Mouse (Mus musculus): ENCODE measurements around the gene Mrrf. TPM values are rescaled to one million over a fixed set of nuclear protein-coding genes. Genes with fewer than 3 reads are reported as not detected.

The Mrrf gene
- polyA plus RNA-seq, 1 experiment: not detected

- Histone ChIP-seq H3K4me3 (ENCODE audit: insufficient read depth, low read depth, low read length) (no peak overlapping the region), H3K4me1 (ENCODE audit: control insufficient read depth, insufficient read depth, low read length) (peaks cover 16% of the 10 kb centered on the region)
- 84% methylated on average over 4 of the region's 4 CpGs for WGBS
These were observed 68.4 kb downstream of the Mrrf start for GRCm38 (mm10) chr2:36204595-36204994.

GRCm38 (mm10) chr2:36207071-36207470 is 70.9 kb downstream of the Mrrf start:
- H3K4me3 ChIP-seq (ENCODE audit: insufficient read depth, low read depth, low read length): no peak overlapping the region
- WGBS: 85% methylated on average over 11 of the region's 11 CpGs

More at GRCm38 (mm10) chr2:36204595-36204994, 68.4 kb downstream of the Mrrf start:
- H3K27ac ChIP-seq (ENCODE audit: insufficient read depth, low read depth, low read length): no peak overlapping the region
- no peak for TF ChIP-seq POLR2A (IDR thresholded peaks at IDR 0.05; ENCODE audit: insufficient read depth, low read depth, low read length)
- no peak for TF ChIP-seq CTCF (IDR thresholded peaks at IDR 0.05; ENCODE audit: insufficient read depth, low read depth, low read length)

DNA sequence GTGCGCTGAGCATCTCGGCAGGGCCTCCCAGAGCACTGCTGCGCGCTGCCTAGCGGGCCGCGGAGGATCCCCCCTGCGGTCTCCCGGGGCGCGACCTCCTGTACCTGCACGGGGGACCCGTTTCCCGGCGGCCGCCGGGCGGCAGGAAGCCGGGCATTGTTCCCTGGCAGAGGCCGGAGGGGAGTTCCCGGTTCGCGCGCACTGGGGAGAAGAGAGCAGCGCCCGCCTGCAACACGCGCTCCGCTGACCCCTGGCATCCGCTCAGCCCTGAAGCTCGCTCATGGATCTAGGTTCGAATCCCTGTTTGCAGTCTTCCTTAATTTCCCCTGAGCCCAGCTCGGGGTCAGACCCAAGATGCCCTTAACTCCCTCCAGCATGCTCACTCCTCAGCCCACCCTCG is 74.6 kb downstream of the Mrrf start:
- TF ChIP-seq CTCF (IDR thresholded peaks at IDR 0.05; ENCODE audit: insufficient read depth, low read depth, low read length) (no peak), POLR2A (IDR thresholded peaks at IDR 0.05; ENCODE audit: insufficient read depth, low read depth, low read length) (no peak)
- Histone ChIP-seq H3K4me1 (ENCODE audit: control insufficient read depth, insufficient read depth, low read length) (no peaks in the 10 kb centered on the region), H3K27ac (ENCODE audit: insufficient read depth, low read depth, low read length) (no peak overlapping the region), H3K4me3 (ENCODE audit: insufficient read depth, low read depth, low read length) (no peak overlapping the region)
- WGBS: 33% methylated on average over 32 of the region's 34 CpGs

More at GRCm38 (mm10) chr2:36207071-36207470, 70.9 kb downstream of the Mrrf start:
- TF ChIP-seq POLR2A (IDR thresholded peaks at IDR 0.05; ENCODE audit: insufficient read depth, low read depth, low read length) (no peak), CTCF (IDR thresholded peaks at IDR 0.05; ENCODE audit: insufficient read depth, low read depth, low read length) (no peak)
- no peak overlapping the region for H3K27ac ChIP-seq (ENCODE audit: insufficient read depth, low read depth, low read length)
- peaks cover 15% of the 10 kb centered on the region for H3K4me1 ChIP-seq (ENCODE audit: control insufficient read depth, insufficient read depth, low read length)

GRCm38 (mm10) chr2:36211785-36212184 is 75.6 kb downstream of the Mrrf start:
- no peak overlapping the region for H3K27ac ChIP-seq (ENCODE audit: insufficient read depth, low read depth, low read length)
- WGBS: 65% methylated on average over 7 of the region's 7 CpGs
- TF ChIP-seq POLR2A (IDR thresholded peaks at IDR 0.05; ENCODE audit: insufficient read depth, low read depth, low read length): no peak
- no peak for TF ChIP-seq CTCF (IDR thresholded peaks at IDR 0.05; ENCODE audit: insufficient read depth, low read depth, low read length)
- no peaks in the 10 kb centered on the region for H3K4me1 ChIP-seq (ENCODE audit: control insufficient read depth, insufficient read depth, low read length)
- H3K4me3 ChIP-seq (ENCODE audit: insufficient read depth, low read depth, low read length): no peak overlapping the region

DNA sequence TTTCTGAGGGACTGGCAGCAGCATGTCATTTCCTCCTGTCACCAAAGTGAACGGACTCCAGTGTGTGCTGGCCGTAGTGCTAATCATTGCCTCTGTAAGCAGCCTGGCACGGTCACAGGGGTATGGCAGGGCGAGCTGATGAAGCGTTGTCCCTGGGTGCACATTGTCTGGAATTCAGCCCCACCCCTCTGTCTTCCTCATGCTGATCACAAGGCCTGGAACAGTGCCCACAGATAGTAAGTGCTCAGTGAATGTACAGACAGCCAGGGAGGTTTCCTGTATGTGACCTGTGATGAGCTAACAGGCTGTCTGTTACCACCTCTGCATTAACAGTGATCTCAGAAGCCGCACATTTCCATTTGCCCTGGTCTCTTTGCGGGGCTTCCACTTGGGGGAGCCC is 76.9 kb downstream of the Mrrf start:
- 51% methylated on average over 7 of the region's 7 CpGs for WGBS
- TF ChIP-seq POLR2A (IDR thresholded peaks at IDR 0.05; ENCODE audit: insufficient read depth, low read depth, low read length) (no peak), CTCF (IDR thresholded peaks at IDR 0.05; ENCODE audit: insufficient read depth, low read depth, low read length) (no peak)
- Histone ChIP-seq H3K27ac (ENCODE audit: insufficient read depth, low read depth, low read length) (no peak overlapping the region), H3K4me1 (ENCODE audit: control insufficient read depth, insufficient read depth, low read length) (no peaks in the 10 kb centered on the region), H3K4me3 (ENCODE audit: insufficient read depth, low read depth, low read length) (no peak overlapping the region)

- no peak for TF ChIP-seq POLR2A (IDR thresholded peaks at IDR 0.05; ENCODE audit: insufficient read depth, low read depth, low read length)
- TF ChIP-seq CTCF (IDR thresholded peaks at IDR 0.05; ENCODE audit: insufficient read depth, low read depth, low read length): peak; percentile 64; the same call in 1 of the 2 replicates
- no peak overlapping the region for H3K4me3 ChIP-seq (ENCODE audit: insufficient read depth, low read depth, low read length)
- H3K4me1 ChIP-seq (ENCODE audit: control insufficient read depth, insufficient read depth, low read length): no peaks in the 10 kb centered on the region
- no peak overlapping the region for H3K27ac ChIP-seq (ENCODE audit: insufficient read depth, low read depth, low read length)
- WGBS: 3% methylated on average over 8 of the region's 8 CpGs
These were observed 77.8 kb downstream of the Mrrf start for GRCm38 (mm10) chr2:36214023-36214422.

- Histone ChIP-seq H3K4me3 (ENCODE audit: insufficient read depth, low read depth, low read length) (no peak overlapping the region), H3K27ac (ENCODE audit: insufficient read depth, low read depth, low read length) (no peak overlapping the region), H3K4me1 (ENCODE audit: control insufficient read depth, insufficient read depth, low read length) (no peaks in the 10 kb centered on the region)
- WGBS: 59% methylated on average over 5 of the region's 5 CpGs
- TF ChIP-seq POLR2A (IDR thresholded peaks at IDR 0.05; ENCODE audit: insufficient read depth, low read depth, low read length) (no peak), CTCF (IDR thresholded peaks at IDR 0.05; ENCODE audit: insufficient read depth, low read depth, low read length) (no peak)
These were observed 78.2 kb downstream of the Mrrf start for GRCm38 (mm10) chr2:36214425-36214824.

DNA sequence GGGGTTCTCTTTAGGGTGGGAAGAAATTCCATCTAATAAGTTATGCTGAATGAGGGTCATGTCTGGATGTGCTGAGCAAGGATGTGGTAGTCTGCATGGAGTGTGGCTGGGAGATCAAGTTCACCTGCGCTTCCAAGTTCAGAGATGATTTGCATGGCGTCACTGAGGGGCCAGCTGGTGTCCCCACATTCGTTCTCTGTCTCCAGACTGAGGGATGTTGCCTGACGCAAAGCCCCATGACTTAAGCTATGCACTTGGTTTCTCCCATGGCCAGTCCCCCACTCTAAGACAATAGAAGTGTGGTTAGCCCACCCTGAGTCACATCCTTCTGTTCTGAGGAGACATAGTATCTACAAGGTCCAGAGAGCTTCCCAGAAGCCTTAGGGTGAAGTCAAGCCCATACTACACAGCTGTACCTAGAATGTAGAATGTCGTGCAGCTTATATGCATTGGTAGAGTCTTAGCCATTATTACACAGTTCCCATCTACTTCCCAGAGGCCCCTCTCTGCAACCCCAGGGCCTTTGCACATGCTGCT is 79.1 kb downstream of the Mrrf start:
- no peak for TF ChIP-seq POLR2A (IDR thresholded peaks at IDR 0.05; ENCODE audit: insufficient read depth, low read depth, low read length)
- no peak for TF ChIP-seq CTCF (IDR thresholded peaks at IDR 0.05; ENCODE audit: insufficient read depth, low read depth, low read length)
- 95% methylated on average over 5 of the region's 5 CpGs for WGBS
- H3K4me1 ChIP-seq (ENCODE audit: control insufficient read depth, insufficient read depth, low read length): no peaks in the 10 kb centered on the region
- no peak overlapping the region for H3K4me3 ChIP-seq (ENCODE audit: insufficient read depth, low read depth, low read length)
- H3K27ac ChIP-seq (ENCODE audit: insufficient read depth, low read depth, low read length): no peak overlapping the region

DNA sequence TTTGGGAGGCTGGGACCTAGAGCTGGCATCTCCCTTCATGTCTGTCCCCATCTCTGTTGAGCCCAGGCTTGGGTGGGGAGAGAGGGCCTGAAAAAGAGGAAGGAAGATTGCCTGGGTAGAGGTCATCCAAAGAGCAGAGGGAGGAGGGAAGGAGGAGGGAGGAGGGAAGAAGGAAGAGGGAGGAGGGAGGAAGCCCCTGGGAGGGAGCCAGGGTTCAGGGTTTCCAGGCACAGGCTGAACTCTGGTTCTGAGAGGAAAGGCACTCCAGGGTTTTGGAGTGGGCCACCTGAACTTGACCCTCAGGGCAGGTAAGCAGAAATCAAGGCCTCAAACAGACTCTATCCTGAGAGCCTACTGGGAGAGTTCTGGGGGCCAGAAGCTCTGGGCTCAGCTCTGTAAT is 80.4 kb downstream of the Mrrf start:
- H3K4me1 ChIP-seq (ENCODE audit: control insufficient read depth, insufficient read depth, low read length): no peaks in the 10 kb centered on the region
- no peak overlapping the region for H3K4me3 ChIP-seq (ENCODE audit: insufficient read depth, low read depth, low read length)
- H3K27ac ChIP-seq (ENCODE audit: insufficient read depth, low read depth, low read length): no peak overlapping the region
- TF ChIP-seq POLR2A (IDR thresholded peaks at IDR 0.05; ENCODE audit: insufficient read depth, low read depth, low read length): no peak
- no peak for TF ChIP-seq CTCF (IDR thresholded peaks at IDR 0.05; ENCODE audit: insufficient read depth, low read depth, low read length)
